Mouse (Mus musculus): ENCODE measurements around the gene Ints1.

GRCm38 (mm10) chr5:139818056-139818455 is 42.6 kb upstream of the Ints1 start:
- TF ChIP-seq CTCF (IDR thresholded peaks at IDR 0.05; ENCODE audit: low read depth, low read length) = no peak
- no peak for TF ChIP-seq GATA1 (IDR thresholded peaks at IDR 0.05; ENCODE audit: borderline replicate concordance, low read length)
- TF ChIP-seq GATA2 (IDR thresholded peaks at IDR 0.05; ENCODE audit: borderline replicate concordance, low read depth, low read length) = no peak
- TF ChIP-seq TAL1 (conservative IDR thresholded peaks at IDR 0.05; ENCODE audit: low read depth, low read length) = no peak
